Mouse (Mus musculus): Measurements from ENCODE around the gene Eif3k. TPM values are rescaled to one million over a fixed set of nuclear protein-coding genes. Genes with fewer than 3 reads are reported as not detected.

Gene Eif3k
- total RNA-seq, 1 experiment, result 474 TPM

DNA sequence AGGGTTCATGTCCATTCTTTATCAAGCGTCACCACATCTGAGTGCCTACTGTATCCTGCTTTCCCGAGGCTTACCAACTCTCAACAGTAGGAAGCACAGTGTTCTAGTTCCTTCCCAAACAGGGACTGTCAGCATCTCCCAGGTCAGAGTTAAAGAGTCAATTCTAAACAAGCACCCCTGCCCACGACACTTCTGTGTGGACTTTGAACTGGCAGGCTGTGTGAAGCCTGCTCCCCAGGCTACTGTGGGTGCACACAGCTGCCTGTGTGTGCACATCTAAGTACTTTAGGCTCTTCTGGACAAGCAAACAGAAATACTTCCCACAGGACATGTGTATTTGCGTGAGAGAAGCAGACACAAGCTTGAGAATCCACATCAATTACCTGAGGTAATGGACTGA is 40.1 kb downstream of the Eif3k start:
- in situ Hi-C loops (cut with MboI; ENCODE audit: low sequenced_read_pairs in 2 of 2, unreplicated experiment in 2 of 2), result no loop called here
- Histone ChIP-seq H3K36me3 (ENCODE audit: control insufficient read depth, insufficient read depth, low read length, poor library complexity, severe bottlenecking) (peaks cover 16% of the 10 kb centered on the region), H3K9me3 (ENCODE audit: control insufficient read depth, insufficient read depth, low read depth, low read length) (no peaks in the 10 kb centered on the region), H3K4me3 (ENCODE audit: insufficient read depth in 1 of 2, low read depth in 1 of 2, low read length in 2 of 2, poor library complexity in 1 of 2, severe bottlenecking in 1 of 2) (no peak overlapping the region), H3K4me1 (ENCODE audit: control insufficient read depth in 2 of 2, insufficient read depth in 2 of 2, low read length in 2 of 2, poor library complexity in 1 of 2) (peaks cover 37 to 56% of the 10 kb centered on the region in 2 experiments), H3K27ac (ENCODE audit: insufficient read depth, low read depth, low read length, poor library complexity, severe bottlenecking) (peak overlapping the region; percentile 42; the same call in 1 of the 2 replicates), H3K9ac (ENCODE audit: insufficient read depth, low read depth, low read length, poor library complexity, severe bottlenecking) (no peak overlapping the region)
- TF ChIP-seq ZC3H11A (IDR thresholded peaks at IDR 0.05; ENCODE audit: borderline replicate concordance, low read depth, low read length) (no peak), MAFK (IDR thresholded peaks at IDR 0.05; ENCODE audit: insufficient read depth, low read depth, low read length) (no peak), CHD2 (IDR thresholded peaks at IDR 0.05; ENCODE audit: low read depth, low read length) (no peak), HCFC1 (IDR thresholded peaks at IDR 0.05; ENCODE audit: borderline replicate concordance, insufficient read depth, low read length) (no peak), ZNF384 (IDR thresholded peaks at IDR 0.05; ENCODE audit: low read depth, low read length) (no peak)
- DNase-seq (ENCODE audit: low read depth, low spot score), result no peak

- H3K4me3 ChIP-seq (ENCODE audit: insufficient read depth in 1 of 2, low read depth in 1 of 2, low read length in 2 of 2, poor library complexity in 1 of 2, severe bottlenecking in 1 of 2), result no peak overlapping the region
- H3K9ac ChIP-seq (ENCODE audit: insufficient read depth, low read depth, low read length, poor library complexity, severe bottlenecking), result no peak overlapping the region
- no peaks in the 10 kb centered on the region for H3K9me3 ChIP-seq (ENCODE audit: control insufficient read depth, insufficient read depth, low read depth, low read length)
- DNase-seq (ENCODE audit: low read depth, low spot score), result no peak
- peaks cover 33 to 55% of the 10 kb centered on the region in 2 experiments for H3K4me1 ChIP-seq (ENCODE audit: control insufficient read depth in 2 of 2, insufficient read depth in 2 of 2, low read length in 2 of 2, poor library complexity in 1 of 2)
- peak overlapping the region; percentile 42; the same call in 1 of the 2 replicates for H3K27ac ChIP-seq (ENCODE audit: insufficient read depth, low read depth, low read length, poor library complexity, severe bottlenecking)
- in situ Hi-C loops (cut with MboI; ENCODE audit: low sequenced_read_pairs in 2 of 2, unreplicated experiment in 2 of 2), result no loop called here
- TF ChIP-seq ZC3H11A (IDR thresholded peaks at IDR 0.05; ENCODE audit: borderline replicate concordance, low read depth, low read length) (no peak), MAFK (IDR thresholded peaks at IDR 0.05; ENCODE audit: insufficient read depth, low read depth, low read length) (no peak), ZNF384 (IDR thresholded peaks at IDR 0.05; ENCODE audit: low read depth, low read length) (no peak)
- peaks cover 16% of the 10 kb centered on the region for H3K36me3 ChIP-seq (ENCODE audit: control insufficient read depth, insufficient read depth, low read length, poor library complexity, severe bottlenecking)
Observed at GRCm38 (mm10) chr7:28941129-28941528, 40.5 kb downstream of the Eif3k start.

- no peak for DNase-seq (ENCODE audit: low read depth, low spot score)
- in situ Hi-C loops (cut with MboI; ENCODE audit: low sequenced_read_pairs in 2 of 2, unreplicated experiment in 2 of 2), result no loop called here
- Histone ChIP-seq H3K36me3 (ENCODE audit: control insufficient read depth, insufficient read depth, low read length, poor library complexity, severe bottlenecking) (peaks cover 22% of the 10 kb centered on the region), H3K4me3 (ENCODE audit: insufficient read depth in 1 of 2, low read depth in 1 of 2, low read length in 2 of 2, poor library complexity in 1 of 2, severe bottlenecking in 1 of 2) (no peak overlapping the region), H3K4me1 (ENCODE audit: control insufficient read depth in 2 of 2, insufficient read depth in 2 of 2, low read length in 2 of 2, poor library complexity in 1 of 2) (peaks cover 29 to 52% of the 10 kb centered on the region in 2 experiments), H3K9me3 (ENCODE audit: control insufficient read depth, insufficient read depth, low read depth, low read length) (no peaks in the 10 kb centered on the region), H3K9ac (ENCODE audit: insufficient read depth, low read depth, low read length, poor library complexity, severe bottlenecking) (no peak overlapping the region), H3K27ac (ENCODE audit: insufficient read depth, low read depth, low read length, poor library complexity, severe bottlenecking) (peak overlapping the region; percentile 67)
- TF ChIP-seq CHD2 (IDR thresholded peaks at IDR 0.05; ENCODE audit: low read depth, low read length) (no peak), MAFK (IDR thresholded peaks at IDR 0.05; ENCODE audit: insufficient read depth, low read depth, low read length) (no peak), HCFC1 (IDR thresholded peaks at IDR 0.05; ENCODE audit: borderline replicate concordance, insufficient read depth, low read length) (no peak), ZNF384 (IDR thresholded peaks at IDR 0.05; ENCODE audit: low read depth, low read length) (no peak), ZC3H11A (IDR thresholded peaks at IDR 0.05; ENCODE audit: borderline replicate concordance, low read depth, low read length) (no peak)
Observed at GRCm38 (mm10) chr7:28939418-28940183, 42.1 kb downstream of the Eif3k start.

DNA sequence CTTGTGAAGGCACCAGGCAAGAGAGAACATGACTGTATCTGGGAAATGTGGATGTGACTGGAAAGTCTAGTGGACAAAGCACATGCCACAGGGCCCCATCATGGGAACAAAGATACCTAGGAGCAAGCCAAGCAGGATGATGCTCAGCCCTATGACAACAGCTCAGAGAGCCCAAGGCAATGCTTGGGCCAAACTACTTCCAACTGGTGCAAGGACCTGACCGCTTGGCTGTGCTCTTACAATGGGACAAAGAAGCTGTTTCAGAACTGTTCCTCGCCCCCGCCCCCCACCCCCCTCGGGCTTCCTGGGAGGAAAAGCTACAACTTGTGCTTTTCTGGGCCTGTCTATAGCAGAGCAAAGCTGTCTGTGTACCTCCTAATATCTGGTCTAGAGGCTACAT is 43.0 kb downstream of the Eif3k start:
- Histone ChIP-seq H3K9me3 (ENCODE audit: control insufficient read depth, insufficient read depth, low read depth, low read length) (no peaks in the 10 kb centered on the region), H3K27ac (ENCODE audit: insufficient read depth, low read depth, low read length, poor library complexity, severe bottlenecking) (peak overlapping the region; percentile 67; the same call in 1 of the 2 replicates), H3K4me1 (ENCODE audit: control insufficient read depth in 2 of 2, insufficient read depth in 2 of 2, low read length in 2 of 2, poor library complexity in 1 of 2) (peaks cover 23 to 57% of the 10 kb centered on the region in 2 experiments), H3K4me3 (ENCODE audit: insufficient read depth in 1 of 2, low read depth in 1 of 2, low read length in 2 of 2, poor library complexity in 1 of 2, severe bottlenecking in 1 of 2) (no peak overlapping the region), H3K36me3 (ENCODE audit: control insufficient read depth, insufficient read depth, low read length, poor library complexity, severe bottlenecking) (peaks cover 26% of the 10 kb centered on the region), H3K9ac (ENCODE audit: insufficient read depth, low read depth, low read length, poor library complexity, severe bottlenecking) (no peak overlapping the region)
- in situ Hi-C loops (cut with MboI; ENCODE audit: low sequenced_read_pairs in 2 of 2, unreplicated experiment in 2 of 2), result no loop called here
- DNase-seq (ENCODE audit: low read depth, low spot score), result no peak
- TF ChIP-seq HCFC1 (IDR thresholded peaks at IDR 0.05; ENCODE audit: borderline replicate concordance, insufficient read depth, low read length) (no peak), ZNF384 (IDR thresholded peaks at IDR 0.05; ENCODE audit: low read depth, low read length) (no peak), CHD2 (IDR thresholded peaks at IDR 0.05; ENCODE audit: low read depth, low read length) (no peak), ZC3H11A (IDR thresholded peaks at IDR 0.05; ENCODE audit: borderline replicate concordance, low read depth, low read length) (no peak), MAFK (IDR thresholded peaks at IDR 0.05; ENCODE audit: insufficient read depth, low read depth, low read length) (no peak)

Data from ES-E14 (cell line).